8 mouse cellular contexts compared by ENCODE assay signal in the genomic region with DNA sequence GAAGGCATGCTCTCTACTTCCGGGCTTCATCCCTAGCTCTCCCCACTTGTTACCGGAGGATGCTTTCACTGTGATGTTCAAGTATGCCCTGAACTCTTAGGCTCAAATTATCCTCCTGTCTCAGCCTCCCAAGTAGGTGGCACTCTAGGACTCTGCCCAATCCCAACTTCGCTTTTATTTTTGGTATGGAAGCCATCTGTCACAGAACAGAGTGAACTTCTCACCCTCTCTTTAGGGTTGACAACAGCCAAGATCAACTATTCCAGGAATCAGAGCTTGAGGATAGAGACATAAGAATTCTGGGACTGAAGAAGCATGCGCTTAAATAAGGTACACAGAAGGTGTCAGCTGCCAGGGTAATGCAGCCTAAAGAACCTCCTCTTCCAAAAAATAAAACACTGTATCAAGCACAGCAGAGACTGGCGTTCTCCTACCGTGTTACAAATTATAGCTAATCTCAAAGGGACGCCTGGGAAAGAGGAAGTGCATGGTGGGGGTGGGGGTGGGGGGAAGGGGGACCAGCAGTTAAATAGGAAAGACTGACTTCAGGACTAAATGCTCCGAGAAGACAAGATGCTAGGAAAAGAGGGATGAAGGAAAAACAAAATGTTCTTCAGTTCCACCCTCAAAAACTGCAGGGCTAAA. TPM values are rescaled to one million over a fixed set of nuclear protein-coding genes. Genes with fewer than 3 reads are reported as not detected.
DNase-seq lines count a peak whose midpoint lies in the region; ATAC-seq and TF ChIP-seq lines count a peak whose summit lies in the region.

No protein-coding gene starts in this region.

- peaks cover 14% of the 10 kb centered on the region for H3K36me3 ChIP-seq in spleen, adult 2 months (ENCODE audit: control insufficient read depth, insufficient read depth, low read length)
- peaks cover 40% of the 10 kb centered on the region for H3K36me3 ChIP-seq in limb, embryonic 14.5 days (ENCODE audit: control insufficient read depth, insufficient read depth, low read length)
- peaks cover 9% of the 10 kb centered on the region; the same call in 1 of the 2 replicates for H3K36me3 ChIP-seq in stomach, embryonic 16.5 days (ENCODE audit: control insufficient read depth, insufficient read depth, low read length)

- H3K9ac ChIP-seq in limb, embryonic 14.5 days (ENCODE audit: low read depth, low read length, severe bottlenecking) = peak overlapping the region; percentile 80
- H3K9ac ChIP-seq in stomach, embryonic 16.5 days (ENCODE audit: low read length) = peak overlapping the region; percentile 79

- DNase-seq in cerebellum, adult 2 months = no peak
- no peak for DNase-seq in cerebellum, adult 8-10 months
- no peak for DNase-seq in spleen, adult 2 months (ENCODE audit: low read depth in 1 of 2, low spot score in 2 of 2)
- DNase-seq in spleen, postnatal 10 days (ENCODE audit: low spot score in 2 of 2) = no peak
- DNase-seq in limb, embryonic 14.5 days (ENCODE audit: low spot score) = no peak
- no peak for DNase-seq in spleen, postnatal 36 days (ENCODE audit: low spot score in 2 of 2)
- no peak for DNase-seq in MN1 (ENCODE audit: low spot score)

- H3K4me1 ChIP-seq in cerebellum, adult 2 months (ENCODE audit: control insufficient read depth, insufficient read depth, low read length) = peaks cover 3% of the 10 kb centered on the region
- peaks cover 10% of the 10 kb centered on the region; the same call in 1 of the 2 replicates for H3K4me1 ChIP-seq in spleen, adult 2 months (ENCODE audit: control insufficient read depth, insufficient read depth, insufficient read length)
- H3K4me1 ChIP-seq in limb, embryonic 14.5 days (ENCODE audit: control insufficient read depth, insufficient read depth, low read length) = peaks cover 26% of the 10 kb centered on the region
- peaks cover 36% of the 10 kb centered on the region for H3K4me1 ChIP-seq in stomach, embryonic 16.5 days (ENCODE audit: control insufficient read depth, insufficient read depth, low read length)

- ATAC-seq in limb, embryonic 14.5 days (ENCODE audit: low FRiP score, low read depth) = no peak
- no peak for ATAC-seq in stomach, embryonic 16.5 days (ENCODE audit: insufficient read depth, low FRiP score)

- TF ChIP-seq CTCF in cerebellum, adult 2 months (IDR thresholded peaks at IDR 0.05; ENCODE audit: borderline replicate concordance, insufficient read depth, low read depth, low read length) = no peak
- no peak for TF ChIP-seq CTCF in spleen, adult 2 months (IDR thresholded peaks at IDR 0.05; ENCODE audit: extremely low read depth, insufficient read depth, insufficient read length, insufficient replicate concordance)

- no peaks in the 10 kb centered on the region for H3K9me3 ChIP-seq in limb, embryonic 14.5 days (ENCODE audit: control insufficient read depth, low read length)
- H3K9me3 ChIP-seq in stomach, embryonic 16.5 days (replicated peaks; ENCODE audit: control insufficient read depth, low read length) = no peaks in the 10 kb centered on the region

- H3K4me3 ChIP-seq in cerebellum, adult 2 months (replicated peaks; ENCODE audit: insufficient read depth, low read depth, low read length) = peak overlapping the region; percentile 83
- peak overlapping the region; percentile 92 for H3K4me3 ChIP-seq in spleen, adult 2 months (ENCODE audit: extremely low read depth, insufficient read depth, insufficient read length)
- H3K4me3 ChIP-seq in limb, embryonic 14.5 days (replicated peaks; ENCODE audit: low read length) = peak overlapping the region; percentile 90
- H3K4me3 ChIP-seq in stomach, embryonic 16.5 days (replicated peaks; ENCODE audit: low read length) = peak overlapping the region; percentile 86

- H3K27ac ChIP-seq in cerebellum, adult 2 months (ENCODE audit: insufficient read depth, low read length) = no peak overlapping the region
- no peak overlapping the region for H3K27ac ChIP-seq in spleen, adult 2 months (ENCODE audit: insufficient read depth, low read length)
- H3K27ac ChIP-seq in limb, embryonic 14.5 days (replicated peaks; ENCODE audit: low read depth, low read length) = no peak overlapping the region
- H3K27ac ChIP-seq in stomach, embryonic 16.5 days (ENCODE audit: low read length) = no peak overlapping the region

- no peak for TF ChIP-seq POLR2A in cerebellum, adult 2 months (IDR thresholded peaks at IDR 0.05; ENCODE audit: borderline replicate concordance, insufficient read depth, low read length)
- TF ChIP-seq POLR2A in spleen, adult 2 months (IDR thresholded peaks at IDR 0.05; ENCODE audit: low read depth, low read length) = no peak
- no peak for TF ChIP-seq POLR2A in limb, embryonic 14.5 days (IDR thresholded peaks at IDR 0.05; ENCODE audit: borderline replicate concordance, extremely low read depth, insufficient read depth, insufficient read length)

- no peaks in the 10 kb centered on the region for H3K27me3 ChIP-seq in cerebellum, adult 2 months (ENCODE audit: control insufficient read depth, insufficient read depth, low read length)
- no peaks in the 10 kb centered on the region for H3K27me3 ChIP-seq in spleen, adult 2 months (ENCODE audit: control insufficient read depth, insufficient read depth, low read length)
- no peaks in the 10 kb centered on the region for H3K27me3 ChIP-seq in limb, embryonic 14.5 days (ENCODE audit: control insufficient read depth, insufficient read depth, low read length)
- no peaks in the 10 kb centered on the region for H3K27me3 ChIP-seq in stomach, embryonic 16.5 days (ENCODE audit: control insufficient read depth, insufficient read depth, low read length)

- 28% methylated on average over 8 of the region's 8 CpGs for WGBS in cerebellum, adult 2 months
- 6% methylated on average over 8 of the region's 8 CpGs for WGBS in spleen, adult 2 months
- 41% methylated on average over 8 of the region's 8 CpGs for WGBS in limb, embryonic 14.5 days
- 40% methylated on average over 8 of the region's 8 CpGs for WGBS in stomach, embryonic 16.5 days

- H3K4me2 ChIP-seq in limb, embryonic 14.5 days (replicated peaks; ENCODE audit: low read depth, low read length, severe bottlenecking) = peak overlapping the region; percentile 93
- H3K4me2 ChIP-seq in stomach, embryonic 16.5 days (ENCODE audit: low read depth, low read length) = peak overlapping the region; percentile 96

RNA-seq across cellular contexts. Expression of a gene that starts 1.2 kb away (rescaled TPM):
- polyA plus RNA-seq in cerebellum, adult 2 months (2012; rRNA removed) = 30.3 and 39.2 TPM in 2 replicates
- 42.4 and 44.3 TPM in 2 replicates for polyA plus RNA-seq in spleen, adult 2 months (2012; rRNA removed)
- 81.9 and 101 TPM in 2 replicates for polyA plus RNA-seq in limb, embryonic 14.5 days (2012; rRNA removed)
- 33.3 and 35.3 TPM in 2 replicates for polyA plus RNA-seq in limb, embryonic 14.5 days (2014; fragmentation: Nextera tagmentation; extraction: Ambion mirVana)
- 25.9 and 37.2 TPM in 2 replicates for polyA plus RNA-seq in stomach, embryonic 16.5 days (2015; fragmentation: Nextera tagmentation; extraction: Ambion mirVana)

RNA-seq across cellular contexts. Expression of a gene that starts 1.3 kb away (rescaled TPM):
- polyA plus RNA-seq in cerebellum, adult 2 months (2012; rRNA removed) = 79.8 and 80.0 TPM in 2 replicates
- polyA plus RNA-seq in spleen, adult 2 months (2012; rRNA removed) = 28.8 and 34.2 TPM in 2 replicates
- 39.8 and 50.1 TPM in 2 replicates for polyA plus RNA-seq in limb, embryonic 14.5 days (2012; rRNA removed)
- polyA plus RNA-seq in limb, embryonic 14.5 days (2014; fragmentation: Nextera tagmentation; extraction: Ambion mirVana) = 18.4 and 19.9 TPM in 2 replicates
- 14.2 and 15.6 TPM in 2 replicates for polyA plus RNA-seq in stomach, embryonic 16.5 days (2015; fragmentation: Nextera tagmentation; extraction: Ambion mirVana)

RNA-seq across cellular contexts. Expression of a gene that starts 6.9 kb away (rescaled TPM):
- not detected in 2 replicates for polyA plus RNA-seq in cerebellum, adult 2 months (2012; rRNA removed)
- 0.23 and 0.26 TPM in 2 replicates for polyA plus RNA-seq in spleen, adult 2 months (2012; rRNA removed)
- 0.24 and 0.88 TPM in 2 replicates for polyA plus RNA-seq in limb, embryonic 14.5 days (2012; rRNA removed)
- 2.8 and 3.0 TPM in 2 replicates for polyA plus RNA-seq in limb, embryonic 14.5 days (2014; fragmentation: Nextera tagmentation; extraction: Ambion mirVana)
- polyA plus RNA-seq in stomach, embryonic 16.5 days (2015; fragmentation: Nextera tagmentation; extraction: Ambion mirVana) = 0.48 and 0.95 TPM in 2 replicates

RNA-seq across cellular contexts. Expression of a gene that starts 14.9 kb away (rescaled TPM):
- 48.8 and 53.9 TPM in 2 replicates for polyA plus RNA-seq in cerebellum, adult 2 months (2012; rRNA removed)
- polyA plus RNA-seq in spleen, adult 2 months (2012; rRNA removed) = 163 and 208 TPM in 2 replicates
- polyA plus RNA-seq in limb, embryonic 14.5 days (2012; rRNA removed) = 69.4 and 75.5 TPM in 2 replicates
- polyA plus RNA-seq in limb, embryonic 14.5 days (2014; fragmentation: Nextera tagmentation; extraction: Ambion mirVana) = 62.4 and 63.3 TPM in 2 replicates
- 62.6 and 64.8 TPM in 2 replicates for polyA plus RNA-seq in stomach, embryonic 16.5 days (2015; fragmentation: Nextera tagmentation; extraction: Ambion mirVana)

RNA-seq across cellular contexts. Expression of a gene that starts 15.2 kb away (rescaled TPM):
- polyA plus RNA-seq in cerebellum, adult 2 months (2012; rRNA removed) = 70.4 and 71.2 TPM in 2 replicates
- 48.8 and 54.0 TPM in 2 replicates for polyA plus RNA-seq in spleen, adult 2 months (2012; rRNA removed)
- 51.7 and 58.0 TPM in 2 replicates for polyA plus RNA-seq in limb, embryonic 14.5 days (2012; rRNA removed)
- 71.4 and 78.5 TPM in 2 replicates for polyA plus RNA-seq in limb, embryonic 14.5 days (2014; fragmentation: Nextera tagmentation; extraction: Ambion mirVana)
- polyA plus RNA-seq in stomach, embryonic 16.5 days (2015; fragmentation: Nextera tagmentation; extraction: Ambion mirVana) = 71.4 and 84.7 TPM in 2 replicates
